Mouse (Mus musculus): ENCODE measurements around the gene Gm10153. TPM values are rescaled to one million over a fixed set of nuclear protein-coding genes. Genes with fewer than 3 reads are reported as not detected.
"Not testable (repeated sequence)": the region's sequence is repeated elsewhere in the genome, so short reads cannot be mapped to it uniquely, and the experiment has no call there.

The Gm10153 gene
- polyA plus RNA-seq, 1 experiment = not detected

DNA sequence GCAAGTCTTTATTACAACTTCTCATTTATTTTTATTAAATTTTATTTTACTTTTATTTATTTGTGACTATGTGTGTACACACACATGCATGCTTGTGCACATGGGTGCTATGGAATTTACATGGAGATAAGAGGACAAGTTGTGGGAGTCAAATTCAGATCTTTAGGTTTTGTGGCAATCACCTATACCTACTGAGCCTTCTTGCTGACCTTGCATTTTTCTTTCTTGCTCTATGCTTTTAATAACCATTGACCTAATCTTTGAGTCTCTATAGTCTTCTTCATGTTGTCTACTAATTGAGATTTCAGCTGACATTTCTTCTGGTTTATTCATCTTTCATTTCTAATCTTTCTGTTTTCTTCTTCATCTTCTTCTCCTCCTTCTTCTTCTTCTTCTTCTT lies 41.6 kb downstream of the Gm10153 start:
- Histone ChIP-seq H3K27ac (ENCODE audit: insufficient read depth, low read depth, low read length) (no peak overlapping the region), H3K4me3 (ENCODE audit: insufficient read depth, low read depth, low read length) (no peak overlapping the region), H3K4me1 (ENCODE audit: control insufficient read depth, insufficient read depth, low read length) (no peaks in the 10 kb centered on the region)
- TF ChIP-seq CTCF (IDR thresholded peaks at IDR 0.05; ENCODE audit: insufficient read depth, low read depth, low read length) (no peak), POLR2A (IDR thresholded peaks at IDR 0.05; ENCODE audit: insufficient read depth, low read depth, low read length) (no peak)

DNA sequence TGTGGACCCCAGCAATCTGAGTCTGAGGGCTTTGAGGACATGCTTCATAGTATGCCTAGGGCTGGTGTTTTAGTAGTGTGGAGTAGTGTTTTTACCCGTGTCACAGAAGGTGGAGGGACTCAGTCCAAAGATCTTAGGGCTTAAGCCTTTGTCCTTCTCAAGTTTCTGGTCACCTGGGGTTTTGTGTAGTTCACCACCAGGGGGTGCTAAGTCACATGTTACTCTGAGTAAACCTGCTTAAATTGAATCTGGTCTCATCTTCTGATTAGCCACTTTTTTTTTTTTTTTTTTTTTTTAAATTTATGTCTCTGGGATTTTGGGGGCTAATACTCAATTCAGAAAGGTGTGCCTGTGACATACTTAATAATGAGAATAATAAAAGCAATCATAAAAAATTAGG lies 44.2 kb downstream of the Gm10153 start:
- no peak overlapping the region for H3K4me3 ChIP-seq (ENCODE audit: insufficient read depth, low read depth, low read length)
- WGBS = 6% methylated on average over 1 of the region's 1 CpGs

DNA sequence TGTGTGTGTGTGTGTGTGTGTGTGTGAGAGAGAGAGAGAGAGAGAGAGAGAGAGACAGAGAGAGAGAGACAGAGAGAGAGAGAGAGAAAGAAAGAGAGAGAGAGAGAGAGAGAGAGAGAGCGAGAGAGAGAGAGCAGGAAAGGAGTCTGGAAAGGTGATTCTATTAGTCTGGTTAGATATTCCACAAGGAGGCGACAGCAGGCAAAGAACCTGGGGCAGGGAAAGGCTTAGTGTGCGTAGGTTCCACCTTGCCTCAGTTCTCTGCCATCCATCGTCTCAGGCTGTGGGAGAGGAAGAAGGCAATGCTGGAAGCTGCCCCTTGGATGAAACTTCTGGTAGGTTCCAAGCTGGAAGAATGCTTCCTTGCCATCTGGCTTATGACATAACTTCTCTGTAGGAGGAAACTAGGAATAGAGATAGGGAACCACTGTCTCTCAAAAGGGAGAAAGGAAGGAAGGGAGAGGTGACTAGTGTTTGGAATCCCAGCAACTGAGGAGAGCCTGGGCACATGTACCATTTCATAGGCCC lies 44.7 kb downstream of the Gm10153 start:
- no peaks in the 10 kb centered on the region for H3K4me1 ChIP-seq (ENCODE audit: control insufficient read depth, insufficient read depth, low read length)
- H3K4me3 ChIP-seq (ENCODE audit: insufficient read depth, low read depth, low read length) = no peak overlapping the region
- WGBS = 52% methylated on average over 4 of the region's 4 CpGs
- no peak overlapping the region for H3K27ac ChIP-seq (ENCODE audit: insufficient read depth, low read depth, low read length)
- TF ChIP-seq CTCF (IDR thresholded peaks at IDR 0.05; ENCODE audit: insufficient read depth, low read depth, low read length) (no peak), POLR2A (IDR thresholded peaks at IDR 0.05; ENCODE audit: insufficient read depth, low read depth, low read length) (no peak)

More for the DNA sequence above, 44.2 kb downstream of the Gm10153 start:
- no peak for TF ChIP-seq CTCF (IDR thresholded peaks at IDR 0.05; ENCODE audit: insufficient read depth, low read depth, low read length)
- no peak for TF ChIP-seq POLR2A (IDR thresholded peaks at IDR 0.05; ENCODE audit: insufficient read depth, low read depth, low read length)
- H3K27ac ChIP-seq (ENCODE audit: insufficient read depth, low read depth, low read length) = no peak overlapping the region
- no peaks in the 10 kb centered on the region for H3K4me1 ChIP-seq (ENCODE audit: control insufficient read depth, insufficient read depth, low read length)

DNA sequence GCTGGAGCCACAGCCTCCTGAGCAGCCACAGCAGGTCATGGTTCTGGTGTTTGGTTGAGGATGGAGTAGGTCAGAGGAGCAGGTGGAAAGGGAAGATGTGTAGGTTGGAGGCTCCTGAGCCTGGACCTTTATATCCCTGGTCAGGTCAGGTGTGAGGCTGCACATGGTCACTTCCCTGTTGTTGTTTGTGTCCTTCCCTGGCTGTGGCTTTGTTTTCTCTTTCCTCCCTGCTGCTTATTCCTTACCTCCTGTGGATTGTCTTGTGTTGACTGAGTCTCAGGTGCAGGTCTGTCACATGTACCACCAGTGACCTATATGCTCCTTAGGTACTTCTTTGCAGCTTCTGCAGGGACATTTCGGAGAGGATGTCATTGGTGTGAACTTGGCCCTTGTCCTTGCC lies 45.7 kb downstream of the Gm10153 start, which contains the start of gene Gm45337:
Gene Gm45337, minus strand, starts transcription at position 101 of the 400 bp plus-strand sequence.
- Histone ChIP-seq H3K4me3 (ENCODE audit: insufficient read depth, low read depth, low read length) (no peak within 1 kb of the TSS), H3K27ac (ENCODE audit: insufficient read depth, low read depth, low read length) (no peak within 1 kb of the TSS), H3K4me1 (ENCODE audit: control insufficient read depth, insufficient read depth, low read length) (no peaks in the 10 kb centered on the region)
- TF ChIP-seq POLR2A (IDR thresholded peaks at IDR 0.05; ENCODE audit: insufficient read depth, low read depth, low read length) (no peak), CTCF (IDR thresholded peaks at IDR 0.05; ENCODE audit: insufficient read depth, low read depth, low read length) (no peak)
- WGBS = 80% methylated on average over 1 of the region's 1 CpGs

DNA sequence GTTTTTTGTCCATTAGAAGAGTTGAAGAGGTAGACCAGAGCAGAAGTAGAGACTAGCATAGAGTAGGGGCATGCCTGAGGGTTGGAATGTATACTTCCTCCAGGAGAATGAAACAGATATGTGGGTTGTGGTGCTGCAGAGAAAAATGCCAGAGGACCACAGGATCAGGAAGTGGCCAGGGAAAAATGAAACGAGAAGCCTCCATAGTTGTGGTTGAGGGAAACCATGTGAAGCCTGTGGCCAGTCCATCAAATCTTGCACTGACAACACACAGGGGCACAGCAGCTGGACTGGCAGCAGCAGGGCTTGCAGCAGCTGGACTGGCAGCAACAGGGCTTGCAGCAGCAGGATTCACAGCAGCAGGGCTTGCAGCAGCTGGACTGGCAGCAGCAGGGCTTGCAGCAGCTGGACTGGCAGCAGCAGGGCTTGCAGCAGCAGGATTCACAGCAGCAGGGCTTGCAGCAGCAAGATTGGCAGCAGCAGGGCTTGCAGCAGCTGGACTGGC lies 46.6 kb downstream of the Gm10153 start:
- not testable (repeated sequence) for H3K4me3 ChIP-seq (ENCODE audit: insufficient read depth, low read depth, low read length); H3K27ac ChIP-seq (ENCODE audit: insufficient read depth, low read depth, low read length); H3K4me1 ChIP-seq (ENCODE audit: control insufficient read depth, insufficient read depth, low read length)
- 76% methylated on average over 1 of the region's 1 CpGs for WGBS

- no peak for TF ChIP-seq POLR2A (IDR thresholded peaks at IDR 0.05; ENCODE audit: insufficient read depth, low read depth, low read length)
- no peak for TF ChIP-seq CTCF (IDR thresholded peaks at IDR 0.05; ENCODE audit: insufficient read depth, low read depth, low read length)
- no peaks in the 10 kb centered on the region for H3K4me1 ChIP-seq (ENCODE audit: control insufficient read depth, insufficient read depth, low read length)
- no peak overlapping the region for H3K4me3 ChIP-seq (ENCODE audit: insufficient read depth, low read depth, low read length)
- WGBS = 8% methylated on average over 1 of the region's 1 CpGs
- no peak overlapping the region for H3K27ac ChIP-seq (ENCODE audit: insufficient read depth, low read depth, low read length)
These were observed 49.5 kb downstream of the Gm10153 start for GRCm38 (mm10) chr7:142140696-142141095.

Other genes with a start within 250 kb of the Gm10153 start
- not detected in 2 replicates for gene Brsk2, start 240.6 kb downstream of the Gm10153 start, polyA plus RNA-seq (2012; ENCODE audit: insufficient read depth, insufficient read length, low replicate concordance, missing spikeins)
- not detected in 2 replicates for gene Mob2, start 129.3 kb downstream of the Gm10153 start, polyA plus RNA-seq (2012; ENCODE audit: insufficient read depth, insufficient read length, low replicate concordance, missing spikeins)
- not detected in 2 replicates for gene Dusp8, start 94.5 kb downstream of the Gm10153 start, polyA plus RNA-seq (2012; ENCODE audit: insufficient read depth, insufficient read length, low replicate concordance, missing spikeins)
- not detected in 2 replicates for gene Gm45618, start 69.7 kb downstream of the Gm10153 start, polyA plus RNA-seq (2012; ENCODE audit: insufficient read depth, insufficient read length, low replicate concordance, missing spikeins)
- not detected in 2 replicates for gene Gm39115, start 54.4 kb downstream of the Gm10153 start, polyA plus RNA-seq (2012; ENCODE audit: insufficient read depth, insufficient read length, low replicate concordance, missing spikeins)
- not detected in 2 replicates for gene Gm45337, start 45.8 kb downstream of the Gm10153 start, polyA plus RNA-seq (2012; ENCODE audit: insufficient read depth, insufficient read length, low replicate concordance, missing spikeins)
- not detected in 2 replicates for gene Gm29735, start 33.3 kb downstream of the Gm10153 start, polyA plus RNA-seq (2012; ENCODE audit: insufficient read depth, insufficient read length, low replicate concordance, missing spikeins)
- gene Gm4553, start 24.6 kb downstream of the Gm10153 start, polyA plus RNA-seq (2012; ENCODE audit: insufficient read depth, insufficient read length, low replicate concordance, missing spikeins) = not detected in 2 replicates
- not detected in 2 replicates for gene Krtap5-2, start 14.4 kb downstream of the Gm10153 start, polyA plus RNA-seq (2012; ENCODE audit: insufficient read depth, insufficient read length, low replicate concordance, missing spikeins)
- gene Krtap5-3, start 11.0 kb upstream of the Gm10153 start, polyA plus RNA-seq (2012; ENCODE audit: insufficient read depth, insufficient read length, low replicate concordance, missing spikeins) = not detected in 2 replicates
- not detected in 2 replicates for gene Gm7579, start 21.5 kb upstream of the Gm10153 start, polyA plus RNA-seq (2012; ENCODE audit: insufficient read depth, insufficient read length, low replicate concordance, missing spikeins)
- not detected in 2 replicates for gene Krtap5-5, start 39.6 kb upstream of the Gm10153 start, polyA plus RNA-seq (2012; ENCODE audit: insufficient read depth, insufficient read length, low replicate concordance, missing spikeins)
- gene Gm40460, start 50.7 kb upstream of the Gm10153 start, polyA plus RNA-seq (2012; ENCODE audit: insufficient read depth, insufficient read length, low replicate concordance, missing spikeins) = not detected in 2 replicates
- not detected in 2 replicates for gene Gm2431, start 68.0 kb upstream of the Gm10153 start, polyA plus RNA-seq (2012; ENCODE audit: insufficient read depth, insufficient read length, low replicate concordance, missing spikeins)
- not detected in 2 replicates for gene Gm4559, start 84.0 kb upstream of the Gm10153 start, polyA plus RNA-seq (2012; ENCODE audit: insufficient read depth, insufficient read length, low replicate concordance, missing spikeins)
- not detected in 2 replicates for gene Krtap5-1, start 106.7 kb upstream of the Gm10153 start, polyA plus RNA-seq (2012; ENCODE audit: insufficient read depth, insufficient read length, low replicate concordance, missing spikeins)
- not detected in 2 replicates for gene Krtap5-4, start 113.2 kb upstream of the Gm10153 start, polyA plus RNA-seq (2012; ENCODE audit: insufficient read depth, insufficient read length, low replicate concordance, missing spikeins)
- not detected in 2 replicates for gene Ifitm10, start 183.4 kb upstream of the Gm10153 start, polyA plus RNA-seq (2012; ENCODE audit: insufficient read depth, insufficient read length, low replicate concordance, missing spikeins)
- not detected in 2 replicates for gene Gm49369, start 192.3 kb upstream of the Gm10153 start, polyA plus RNA-seq (2012; ENCODE audit: insufficient read depth, insufficient read length, low replicate concordance, missing spikeins)
- gene Ctsd, start 197.6 kb upstream of the Gm10153 start, polyA plus RNA-seq (2012; ENCODE audit: insufficient read depth, insufficient read length, low replicate concordance, missing spikeins) = 266 and 290 TPM in 2 replicates
- not detected in 2 replicates for gene Syt8, start 244.5 kb upstream of the Gm10153 start, polyA plus RNA-seq (2012; ENCODE audit: insufficient read depth, insufficient read length, low replicate concordance, missing spikeins)

All from olfactory bulb, adult 2 months (tissue).